Mouse (Mus musculus) bone marrow, adult 2 months (tissue): ENCODE data around the gene Qdpr.
"Not testable (repeated sequence)": the region's sequence is repeated elsewhere in the genome, so short reads cannot be mapped to it uniquely, and the experiment has no call there.

ENCODE experiments used
- CTCF ChIP-seq: fragments of 200-500 bp; IDR thresholded peaks from 2 replicates; pipeline ENCODE4 v1.5.1; 2011; ENCODE audit warnings: low read length, control low read depth; ENCODE audit not compliant: control insufficient read depth, insufficient read depth
- POLR2A ChIP-seq: fragments of 200-500 bp; IDR thresholded peaks from 2 replicates; pipeline ENCODE4 v1.6.1; 2011; ENCODE audit warnings: low read depth, mild to moderate bottlenecking, control low read depth, low read length, borderline replicate concordance; ENCODE audit not compliant: control insufficient read depth

- not testable (repeated sequence) for TF ChIP-seq POLR2A, CTCF
Measured at GRCm38 (mm10) chr5:45425771-45426170, 24.3 kb downstream of the Qdpr start.
